Mouse (Mus musculus): ENCODE measurements around the gene Htr2b. TPM values are rescaled to one million over a fixed set of nuclear protein-coding genes. Genes with fewer than 3 reads are reported as not detected.

Gene Htr2b
- not detected in 2 replicates for total RNA-seq (2014; rRNA removed)
- not detected in 2 replicates for polyA plus RNA-seq (2012; rRNA removed)

- 68% methylated on average over 6 of the region's 6 CpGs for WGBS
- Histone ChIP-seq H3K9ac (ENCODE audit: low read depth, low read length) (no peak within 1 kb of the TSS), H3K79me2 (ENCODE audit: control insufficient read depth, insufficient read depth, low read length) (no peaks in the 10 kb centered on the region), H3K36me3 (ENCODE audit: control insufficient read depth, insufficient read depth, low read length) (peaks cover 18% of the 10 kb centered on the region), H3K27ac (replicated peaks; ENCODE audit: insufficient read depth, low read depth, low read length) (no peak within 1 kb of the TSS), H3K27me3 (ENCODE audit: control insufficient read depth, insufficient read depth, low read length) (no peaks in the 10 kb centered on the region), H3K4me3 (ENCODE audit: insufficient read depth, low read depth, low read length) (no peak within 1 kb of the TSS), H3K4me1 (ENCODE audit: control insufficient read depth, insufficient read depth, low read length) (no peaks in the 10 kb centered on the region)
- DNase-seq (ENCODE audit: extremely low read depth, low read depth, low spot score) = no peak
- TF ChIP-seq CTCF (IDR thresholded peaks at IDR 0.05; ENCODE audit: low read depth, low read length) (no peak), POLR2A (IDR thresholded peaks at IDR 0.05; ENCODE audit: extremely low read depth, insufficient read depth, low read length) (no peak)
Measured at GRCm38 (mm10) chr1:86111779-86112178, at the start of gene Htr2b. Gene Htr2b, minus strand, starts transcription at chr1:86111970.

- Histone ChIP-seq H3K36me3 (ENCODE audit: control insufficient read depth, insufficient read depth, low read length) (peaks cover 3% of the 10 kb centered on the region; the same call in 1 of the 2 replicates), H3K27ac (replicated peaks; ENCODE audit: insufficient read depth, low read depth, low read length) (no peak overlapping the region)
Measured at GRCm38 (mm10) chr1:86161061-86161460, 49.3 kb upstream of the Htr2b start.

GRCm38 (mm10) chr1:86160479-86160878 is 48.7 kb upstream of the Htr2b start:
- Histone ChIP-seq H3K27ac (replicated peaks; ENCODE audit: insufficient read depth, low read depth, low read length) (no peak overlapping the region), H3K4me1 (ENCODE audit: control insufficient read depth, insufficient read depth, low read length) (0 out of 2 replicates have a peak, but pooled peaks cover 1% of the 10 kb centered on the region), H3K27me3 (ENCODE audit: control insufficient read depth, insufficient read depth, low read length) (no peaks in the 10 kb centered on the region), H3K4me3 (ENCODE audit: insufficient read depth, low read depth, low read length) (no peak overlapping the region), H3K79me2 (ENCODE audit: control insufficient read depth, insufficient read depth, low read length) (no peaks in the 10 kb centered on the region), H3K36me3 (ENCODE audit: control insufficient read depth, insufficient read depth, low read length) (peaks cover 3% of the 10 kb centered on the region; the same call in 1 of the 2 replicates), H3K9ac (ENCODE audit: low read depth, low read length) (no peak overlapping the region)
- TF ChIP-seq POLR2A (IDR thresholded peaks at IDR 0.05; ENCODE audit: extremely low read depth, insufficient read depth, low read length) (no peak), CTCF (IDR thresholded peaks at IDR 0.05; ENCODE audit: low read depth, low read length) (no peak)
- WGBS = 97% methylated on average over 5 of the region's 5 CpGs
- DNase-seq (ENCODE audit: extremely low read depth, low read depth, low spot score) = no peak

More at GRCm38 (mm10) chr1:86161061-86161460, 49.3 kb upstream of the Htr2b start:
- Histone ChIP-seq H3K79me2 (ENCODE audit: control insufficient read depth, insufficient read depth, low read length) (no peaks in the 10 kb centered on the region), H3K4me1 (ENCODE audit: control insufficient read depth, insufficient read depth, low read length) (no peaks in the 10 kb centered on the region), H3K4me3 (ENCODE audit: insufficient read depth, low read depth, low read length) (no peak overlapping the region), H3K27me3 (ENCODE audit: control insufficient read depth, insufficient read depth, low read length) (no peaks in the 10 kb centered on the region), H3K9ac (ENCODE audit: low read depth, low read length) (no peak overlapping the region)
- WGBS = 96% methylated on average over 5 of the region's 5 CpGs
- TF ChIP-seq CTCF (IDR thresholded peaks at IDR 0.05; ENCODE audit: low read depth, low read length) (no peak), POLR2A (IDR thresholded peaks at IDR 0.05; ENCODE audit: extremely low read depth, insufficient read depth, low read length) (no peak)
- DNase-seq (ENCODE audit: extremely low read depth, low read depth, low spot score) = no peak

- Histone ChIP-seq H3K79me2 (ENCODE audit: control insufficient read depth, insufficient read depth, low read length) (no peaks in the 10 kb centered on the region), H3K27ac (replicated peaks; ENCODE audit: insufficient read depth, low read depth, low read length) (no peak overlapping the region), H3K36me3 (ENCODE audit: control insufficient read depth, insufficient read depth, low read length) (peaks cover 3% of the 10 kb centered on the region; the same call in 1 of the 2 replicates), H3K27me3 (ENCODE audit: control insufficient read depth, insufficient read depth, low read length) (no peaks in the 10 kb centered on the region), H3K9ac (ENCODE audit: low read depth, low read length) (no peak overlapping the region), H3K4me1 (ENCODE audit: control insufficient read depth, insufficient read depth, low read length) (0 out of 2 replicates have a peak, but pooled peaks cover 4% of the 10 kb centered on the region), H3K4me3 (ENCODE audit: insufficient read depth, low read depth, low read length) (no peak overlapping the region)
- DNase-seq (ENCODE audit: extremely low read depth, low read depth, low spot score) = no peak
- WGBS = 93% methylated on average over 6 of the region's 6 CpGs
- TF ChIP-seq CTCF (IDR thresholded peaks at IDR 0.05; ENCODE audit: low read depth, low read length) = no peak
- no peak for TF ChIP-seq POLR2A (IDR thresholded peaks at IDR 0.05; ENCODE audit: extremely low read depth, insufficient read depth, low read length)
Measured at GRCm38 (mm10) chr1:86160059-86160458, 48.3 kb upstream of the Htr2b start.

GRCm38 (mm10) chr1:86156595-86156994 is 44.8 kb upstream of the Htr2b start:
- no peaks in the 10 kb centered on the region; the same call in 1 of the 2 replicates for H3K36me3 ChIP-seq (ENCODE audit: control insufficient read depth, insufficient read depth, low read length)
- DNase-seq (ENCODE audit: extremely low read depth, low read depth, low spot score) = no peak
- 92% methylated on average over 6 of the region's 6 CpGs for WGBS
- H3K4me1 ChIP-seq (ENCODE audit: control insufficient read depth, insufficient read depth, low read length) = peaks cover 8% of the 10 kb centered on the region; the same call in 1 of the 2 replicates
- no peaks in the 10 kb centered on the region for H3K27me3 ChIP-seq (ENCODE audit: control insufficient read depth, insufficient read depth, low read length)
- H3K79me2 ChIP-seq (ENCODE audit: control insufficient read depth, insufficient read depth, low read length) = no peaks in the 10 kb centered on the region
- no peak overlapping the region for H3K4me3 ChIP-seq (ENCODE audit: insufficient read depth, low read depth, low read length)
- no peak for TF ChIP-seq POLR2A (IDR thresholded peaks at IDR 0.05; ENCODE audit: extremely low read depth, insufficient read depth, low read length)
- TF ChIP-seq CTCF (IDR thresholded peaks at IDR 0.05; ENCODE audit: low read depth, low read length) = no peak
- no peak overlapping the region for H3K27ac ChIP-seq (replicated peaks; ENCODE audit: insufficient read depth, low read depth, low read length)
- H3K9ac ChIP-seq (ENCODE audit: low read depth, low read length) = no peak overlapping the region

- Histone ChIP-seq H3K79me2 (ENCODE audit: control insufficient read depth, insufficient read depth, low read length) (no peaks in the 10 kb centered on the region), H3K4me1 (ENCODE audit: control insufficient read depth, insufficient read depth, low read length) (peaks cover 8% of the 10 kb centered on the region; the same call in 1 of the 2 replicates), H3K9ac (ENCODE audit: low read depth, low read length) (no peak overlapping the region), H3K4me3 (ENCODE audit: insufficient read depth, low read depth, low read length) (no peak overlapping the region), H3K27ac (replicated peaks; ENCODE audit: insufficient read depth, low read depth, low read length) (no peak overlapping the region), H3K27me3 (ENCODE audit: control insufficient read depth, insufficient read depth, low read length) (no peaks in the 10 kb centered on the region), H3K36me3 (ENCODE audit: control insufficient read depth, insufficient read depth, low read length) (no peaks in the 10 kb centered on the region; the same call in 1 of the 2 replicates)
- TF ChIP-seq CTCF (IDR thresholded peaks at IDR 0.05; ENCODE audit: low read depth, low read length) = no peak
- TF ChIP-seq POLR2A (IDR thresholded peaks at IDR 0.05; ENCODE audit: extremely low read depth, insufficient read depth, low read length) = no peak
- no peak for DNase-seq (ENCODE audit: extremely low read depth, low read depth, low spot score)
- WGBS = 83% methylated on average over 3 of the region's 3 CpGs
Measured at GRCm38 (mm10) chr1:86156075-86156474, 44.3 kb upstream of the Htr2b start.

Measured in liver, adult 2 months (tissue).